Mouse (Mus musculus) bone marrow macrophage, adult 2 months (primary cell): ENCODE data around the gene Ddx58.

Experiments
- CTCF ChIP-seq: IDR thresholded peaks from 2 replicates; pipeline ENCODE4 v1.5.1; 2012; ENCODE audit warnings: low read depth, mild to moderate bottlenecking, low read length, moderate library complexity
- POLR2A ChIP-seq: IDR thresholded peaks from 2 replicates; pipeline ENCODE4 v1.6.1; 2012; ENCODE audit warnings: mild to moderate bottlenecking, low read depth, low read length, borderline replicate concordance

DNA sequence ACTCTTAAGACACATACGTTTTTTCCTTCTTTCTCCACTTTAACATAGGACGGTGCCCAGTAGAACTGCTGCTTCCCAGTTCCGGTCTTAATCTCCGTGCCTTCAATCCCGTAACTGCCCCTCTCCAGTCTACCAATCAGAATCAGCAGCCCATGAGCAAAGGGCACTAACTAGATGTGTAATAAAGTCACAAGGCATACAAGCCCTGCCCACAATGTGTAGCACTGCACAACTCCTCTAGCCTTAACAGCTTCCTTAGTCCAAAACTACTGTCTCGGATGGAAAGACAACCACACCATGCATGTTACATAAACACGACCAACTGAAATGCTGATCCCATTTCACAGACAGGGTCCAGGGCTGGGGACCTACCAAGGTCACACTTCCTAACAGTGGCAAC is 28.1 kb upstream of the Ddx58 start:
- TF ChIP-seq POLR2A, result no peak
- no peak for TF ChIP-seq CTCF
